Mouse (Mus musculus): ENCODE results near the gene Wfdc12.

- TF ChIP-seq CTCF (IDR thresholded peaks at IDR 0.05; ENCODE audit: control insufficient read depth, insufficient read depth, low read length) (no peak), POLR2A (IDR thresholded peaks at IDR 0.05; ENCODE audit: borderline replicate concordance, control insufficient read depth, low read depth, low read length) (no peak)
These were observed 9.6 kb downstream of the Wfdc12 start for GRCm38 (mm10) chr2:164180770-164181169.
